Mouse (Mus musculus) 3T3-L1 (cell line): ENCODE data around the gene Mrpl53.

Source experiments
- DNase-seq: peaks from one replicate; pipeline ENCODE4 v3.0.0-alpha.2; 2015; ENCODE audit warnings: low read depth, low spot score

Gene Mrpl53

GRCm38 (mm10) chr6:83092416-83093127, 16.3 kb upstream of the Mrpl53 start:
- DNase-seq = peak; percentile 56

- DNase-seq = no peak
Observed at GRCm38 (mm10) chr6:83095968-83096367, 12.9 kb upstream of the Mrpl53 start.

GRCm38 (mm10) chr6:83098411-83098810, 10.4 kb upstream of the Mrpl53 start:
- DNase-seq = peak; percentile 62

GRCm38 (mm10) chr6:83101316-83101687, 7.5 kb upstream of the Mrpl53 start, which contains the start of the genes Ccdc142 and Gm42688:
Gene Ccdc142, plus strand, starts transcription at chr6:83101601.
Gene Gm42688, plus strand, starts transcription at chr6:83101617.
- peak; percentile 92 for DNase-seq

GRCm38 (mm10) chr6:83101688-83102556, 6.9 kb upstream of the Mrpl53 start:
- peak; percentile 78 for DNase-seq

DNA sequence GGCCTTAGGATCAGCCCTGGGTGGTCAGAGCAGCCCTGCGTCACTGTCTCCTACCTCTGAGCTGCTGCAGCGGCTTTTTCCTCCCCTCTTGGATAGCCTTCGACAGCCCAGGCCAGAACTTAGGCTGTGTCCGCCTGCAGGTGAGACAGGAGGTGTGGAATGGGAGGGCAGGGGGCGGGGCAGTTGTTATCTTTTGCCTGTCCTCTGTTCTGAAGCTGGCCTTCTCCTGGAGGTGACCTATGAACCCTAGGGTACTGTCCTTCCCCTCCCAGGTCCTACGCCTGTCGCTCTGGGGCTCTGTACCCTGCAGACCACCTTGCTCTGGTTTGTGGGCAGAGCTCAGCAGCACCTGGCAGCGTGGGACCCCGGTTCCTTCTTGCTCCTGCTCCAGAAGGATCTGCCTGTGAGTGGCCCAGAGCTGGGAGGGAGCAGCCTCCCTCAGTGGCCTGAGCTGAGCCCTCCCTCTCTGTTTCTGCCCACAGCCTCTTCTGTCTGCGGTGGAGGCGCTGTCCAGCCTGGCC, 5.7 kb upstream of the Mrpl53 start:
- DNase-seq = no peak

DNA sequence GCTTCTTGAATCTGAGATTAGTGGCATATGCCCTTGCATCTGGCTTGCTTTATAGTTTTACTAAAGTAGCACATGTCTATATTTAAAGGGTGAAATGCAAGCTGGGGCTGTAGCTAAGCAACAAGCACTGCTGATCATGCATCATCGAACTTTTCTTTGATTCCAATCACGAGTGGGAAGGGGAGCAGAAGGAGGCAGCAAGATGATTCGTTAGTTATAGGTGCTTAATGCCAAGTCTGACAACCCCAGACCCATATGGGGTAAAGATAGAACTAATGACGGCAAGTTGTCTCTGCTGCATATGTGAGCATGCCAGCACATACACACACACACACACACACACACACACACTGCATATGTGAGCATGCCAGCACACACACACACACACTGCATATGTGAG, 4.7 kb upstream of the Mrpl53 start:
- no peak for DNase-seq

GRCm38 (mm10) chr6:83107566-83108400, 1.1 kb upstream of the Mrpl53 start:
- peak; percentile 91 for DNase-seq

DNA sequence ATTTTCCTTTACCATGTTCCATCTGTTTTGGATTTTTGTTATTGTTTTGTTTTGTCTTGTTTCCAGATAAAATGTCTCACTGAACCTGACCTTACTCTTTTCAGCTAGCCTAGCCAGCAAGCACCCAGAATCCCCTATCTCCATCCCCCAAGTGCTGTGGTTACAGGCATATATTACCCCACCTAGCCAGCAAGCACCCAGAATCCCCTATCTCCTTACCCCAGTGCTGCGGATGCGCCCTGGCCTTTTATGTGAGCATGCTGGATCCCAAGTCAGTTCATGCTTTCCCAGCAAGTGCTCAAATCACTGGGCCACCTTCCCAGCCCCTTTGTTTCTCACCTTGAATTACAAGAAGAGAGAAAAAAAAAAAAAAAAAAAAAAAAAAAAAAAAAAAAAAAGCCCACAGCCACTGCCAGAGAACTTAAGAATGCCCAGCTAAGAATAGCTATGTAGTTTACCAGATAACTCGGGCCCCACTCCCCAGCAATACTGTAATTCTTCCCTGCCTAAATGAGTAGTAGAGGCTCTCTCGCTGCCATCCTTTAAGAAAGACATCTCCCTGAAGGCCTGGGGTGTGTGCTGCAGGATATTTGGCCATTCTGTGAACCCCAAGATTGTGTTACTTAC, 2.8 kb downstream of the Mrpl53 start:
- DNase-seq = no peak

GRCm38 (mm10) chr6:83115011-83115671, 6.3 kb downstream of the Mrpl53 start, which contains the start of gene Mogs:
Gene Mogs, plus strand, starts transcription at chr6:83115496.
- peak; percentile 94 for DNase-seq

GRCm38 (mm10) chr6:83115682-83116372, 7.0 kb downstream of the Mrpl53 start:
- no peak for DNase-seq

- DNase-seq = no peak
Observed at GRCm38 (mm10) chr6:83116373-83117164, 7.7 kb downstream of the Mrpl53 start.

GRCm38 (mm10) chr6:83117165-83117438, 8.3 kb downstream of the Mrpl53 start:
- DNase-seq = no peak

DNA sequence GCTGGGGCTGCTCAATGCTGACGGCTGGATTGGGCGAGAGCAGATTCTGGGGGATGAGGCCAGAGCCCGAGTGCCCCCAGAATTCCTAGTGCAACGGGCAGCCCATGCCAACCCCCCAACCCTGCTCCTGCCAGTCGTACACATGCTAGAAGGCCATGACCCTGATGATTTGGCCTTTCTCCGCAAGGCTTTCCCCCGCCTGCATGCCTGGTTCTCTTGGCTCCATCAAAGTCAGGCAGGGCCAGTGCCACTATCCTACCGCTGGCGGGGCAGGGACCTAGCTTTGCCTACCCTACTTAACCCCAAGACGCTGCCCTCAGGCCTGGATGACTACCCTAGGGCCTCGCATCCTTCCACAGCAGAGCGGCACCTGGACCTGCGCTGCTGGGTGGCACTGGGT, 8.8 kb downstream of the Mrpl53 start:
- no peak for DNase-seq

DNA sequence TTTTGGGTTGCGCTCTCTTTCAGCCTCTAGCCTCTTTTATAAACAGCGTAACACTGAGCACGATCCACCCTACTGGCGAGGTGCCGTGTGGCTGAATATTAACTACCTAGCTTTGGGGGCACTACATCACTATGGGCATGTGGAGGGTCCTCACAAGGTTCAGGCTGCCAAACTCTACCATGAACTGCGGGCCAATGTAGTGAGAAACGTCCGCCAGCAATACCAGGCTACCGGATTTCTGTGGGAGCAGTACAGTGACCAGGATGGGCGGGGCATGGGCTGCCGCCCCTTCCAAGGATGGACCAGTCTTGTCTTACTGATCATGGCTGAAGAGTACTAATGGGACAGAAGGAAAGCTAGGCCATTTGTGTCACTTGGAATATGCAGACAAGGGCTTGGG, 9.5 kb downstream of the Mrpl53 start:
- no peak for DNase-seq

GRCm38 (mm10) chr6:83118825-83119733, 10.2 kb downstream of the Mrpl53 start:
- no peak for DNase-seq

- no peak for DNase-seq
Observed at GRCm38 (mm10) chr6:83119734-83120051, 10.9 kb downstream of the Mrpl53 start.
